Mouse (Mus musculus) lung, postnatal 0 days (tissue): ENCODE results near the gene Abcb10.
A peak's percentile ranks its signal among the peaks of the same experiment; 100 is the strongest.

Experiments used
- CTCF ChIP-seq: IDR thresholded peaks from 2 replicates; pipeline ENCODE4 v1.5.1; 2016; ENCODE audit warnings: antibody characterized with exemption, mild to moderate bottlenecking
- EP300 ChIP-seq: IDR thresholded peaks from 2 replicates; pipeline ENCODE4 v1.6.1; 2016; ENCODE audit warnings: antibody characterized with exemption, mild to moderate bottlenecking, control low read depth

DNA sequence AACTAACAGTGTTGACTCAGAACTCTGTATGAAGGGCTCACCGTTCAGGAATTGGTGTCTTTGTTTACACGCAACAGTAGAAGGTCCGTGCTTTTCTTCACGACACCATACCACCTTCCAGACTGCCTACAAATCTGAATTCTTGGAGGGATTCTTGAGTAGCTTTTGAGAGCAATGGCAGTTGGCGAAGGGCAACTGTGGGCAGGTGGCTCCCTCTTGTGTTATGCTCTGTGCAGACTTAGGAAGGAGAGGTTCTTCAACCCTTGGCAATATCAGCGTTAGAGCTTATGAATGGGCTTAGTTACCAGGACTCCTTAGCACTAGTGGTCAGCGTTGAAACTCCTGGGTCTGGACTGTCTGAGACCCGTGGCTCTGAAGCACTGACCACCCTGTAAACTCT, 9.7 kb upstream of the Abcb10 start:
- TF ChIP-seq EP300 (no peak), CTCF (peak; percentile 65)
